Mouse (Mus musculus) lung, adult 2 months (tissue): ENCODE measurements around the gene Hint1.

Source experiments
- CTCF ChIP-seq: fragments of 200-500 bp; IDR thresholded peaks from 2 replicates; pipeline ENCODE4 v1.5.1; 2011; ENCODE audit warnings: mild to moderate bottlenecking, low read length, control low read depth; ENCODE audit not compliant: insufficient read depth
- POLR2A ChIP-seq: fragments of 200-500 bp; IDR thresholded peaks from 2 replicates; pipeline ENCODE4 v1.6.1; 2011; ENCODE audit warnings: low read depth, mild to moderate bottlenecking, control low read depth, low read length, borderline replicate concordance; ENCODE audit errors: extremely low read depth

GRCm38 (mm10) chr11:54851656-54852055 lies 14.5 kb upstream of the Hint1 start:
- TF ChIP-seq CTCF = no peak
- no peak for TF ChIP-seq POLR2A
